Mouse (Mus musculus): ENCODE data around the gene Dnmt3b.

Gene Dnmt3b

GRCm38 (mm10) chr2:153649298-153650013 lies at the start of gene Dnmt3b:
Gene Dnmt3b, plus strand, starts transcription at chr2:153649450.
- peak; percentile 49 to 57 for DNase-seq (ENCODE audit: low spot score in 2 of 2)

GRCm38 (mm10) chr2:153600021-153600666 lies 49.1 kb upstream of the Dnmt3b start:
- DNase-seq (ENCODE audit: low spot score in 2 of 2), result peak; percentile 43 to 49

DNA sequence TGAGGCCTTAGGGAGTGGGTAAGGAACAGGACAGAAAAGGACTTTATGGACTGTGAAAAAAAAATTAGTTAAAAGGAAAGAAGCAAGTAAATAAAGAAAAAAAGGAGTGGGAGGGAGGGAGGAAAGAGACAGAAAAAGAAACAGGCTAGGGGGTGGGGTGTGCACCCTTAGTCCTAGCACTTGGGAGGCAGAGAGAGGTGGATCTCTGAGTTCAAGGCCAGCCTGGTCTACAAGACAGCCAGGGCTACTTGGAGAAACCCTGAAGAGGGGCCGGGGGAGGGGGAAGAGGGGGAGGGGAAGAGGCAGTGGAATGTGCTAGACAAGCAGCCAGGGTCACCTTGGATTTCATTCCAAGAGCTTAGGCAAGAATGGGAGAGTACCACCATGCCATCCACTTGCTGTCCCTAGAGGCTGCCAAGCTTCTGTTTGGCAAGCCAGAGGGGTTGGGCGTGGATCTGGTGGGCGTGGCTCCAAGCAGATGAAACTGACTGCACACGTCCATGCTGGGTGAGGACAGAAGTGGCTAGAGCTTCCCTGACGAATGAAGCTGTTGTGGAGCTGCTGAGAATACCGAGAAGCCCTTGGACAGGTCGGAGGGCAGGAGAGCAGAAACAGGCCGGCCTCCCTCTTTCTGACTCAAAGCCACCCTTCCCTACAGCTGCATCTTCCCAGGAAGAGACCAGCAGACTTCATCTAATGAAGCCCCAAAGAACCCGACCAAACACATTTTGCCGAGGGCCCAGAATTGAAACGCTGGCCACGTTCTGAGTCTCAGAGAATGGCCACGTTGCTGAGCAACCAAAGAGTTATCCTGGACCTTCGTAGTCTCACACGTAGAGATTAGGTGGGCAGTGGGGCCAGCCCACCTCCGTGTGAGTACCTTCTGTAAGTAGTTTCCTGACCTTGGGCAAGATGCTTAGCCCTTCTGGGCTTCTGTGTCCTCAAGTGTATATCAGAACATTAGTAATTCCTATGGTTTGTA lies 48.3 kb upstream of the Dnmt3b start:
- DNase-seq (ENCODE audit: low spot score in 2 of 2), result peak; percentile 49 to 50

GRCm38 (mm10) chr2:153603724-153604123 lies 45.5 kb upstream of the Dnmt3b start:
- no peak for DNase-seq (ENCODE audit: low spot score in 2 of 2)

DNA sequence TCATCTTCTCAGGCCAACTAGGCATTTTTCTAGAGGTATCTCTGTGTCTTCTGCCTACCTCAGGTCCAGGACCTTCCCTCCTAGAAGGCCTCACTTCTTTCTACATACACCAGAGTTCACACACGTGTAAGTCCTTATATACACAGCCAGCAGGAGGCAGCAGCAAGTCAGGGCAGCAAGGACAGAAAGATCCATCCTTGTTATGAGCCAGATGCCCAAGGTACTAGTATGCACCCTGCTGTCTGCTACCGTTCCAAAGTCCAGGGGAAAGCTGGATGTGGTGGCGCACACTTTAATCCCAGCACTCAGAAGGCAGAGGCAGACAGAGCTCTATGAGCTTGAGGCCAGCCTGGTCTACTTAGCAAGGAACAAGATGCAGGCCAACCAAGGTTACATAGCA lies 42.8 kb upstream of the Dnmt3b start:
- DNase-seq (ENCODE audit: low spot score in 2 of 2), result no peak

DNA sequence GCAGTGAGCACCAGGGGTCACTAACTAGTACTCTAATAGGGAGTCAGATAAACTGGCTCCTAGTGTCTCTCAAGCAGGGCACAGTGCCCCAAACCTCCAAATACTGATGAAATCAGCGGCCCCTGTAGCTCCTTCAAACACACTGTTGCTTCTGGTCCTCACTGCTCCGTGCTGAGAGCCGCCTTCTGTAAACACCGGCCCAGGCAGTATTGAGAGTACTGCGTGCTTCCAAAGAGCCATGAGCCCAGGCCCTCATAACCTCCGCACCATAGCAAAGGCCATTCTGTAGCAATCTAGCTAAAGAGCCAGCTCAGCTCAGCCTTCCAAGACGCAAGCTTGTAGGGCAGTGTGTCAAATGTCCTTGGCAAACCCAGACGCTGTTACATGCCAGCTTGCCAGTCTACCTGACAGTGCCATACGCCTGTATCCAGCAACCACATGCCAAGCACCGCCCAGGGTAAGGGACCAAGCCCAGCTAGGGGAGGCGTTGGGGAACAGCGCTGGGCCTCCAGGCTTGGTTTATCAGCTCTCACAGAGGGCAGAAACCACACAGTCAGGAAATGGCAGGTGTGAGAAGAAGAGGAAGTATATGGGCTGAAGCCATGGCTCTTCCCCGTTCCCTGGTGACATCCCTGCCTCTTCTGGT lies 41.3 kb upstream of the Dnmt3b start:
- peak; percentile 44 to 46 for DNase-seq (ENCODE audit: low spot score in 2 of 2)

GRCm38 (mm10) chr2:153609058-153609457 lies 40.2 kb upstream of the Dnmt3b start:
- no peak for DNase-seq (ENCODE audit: low spot score in 2 of 2)

DNA sequence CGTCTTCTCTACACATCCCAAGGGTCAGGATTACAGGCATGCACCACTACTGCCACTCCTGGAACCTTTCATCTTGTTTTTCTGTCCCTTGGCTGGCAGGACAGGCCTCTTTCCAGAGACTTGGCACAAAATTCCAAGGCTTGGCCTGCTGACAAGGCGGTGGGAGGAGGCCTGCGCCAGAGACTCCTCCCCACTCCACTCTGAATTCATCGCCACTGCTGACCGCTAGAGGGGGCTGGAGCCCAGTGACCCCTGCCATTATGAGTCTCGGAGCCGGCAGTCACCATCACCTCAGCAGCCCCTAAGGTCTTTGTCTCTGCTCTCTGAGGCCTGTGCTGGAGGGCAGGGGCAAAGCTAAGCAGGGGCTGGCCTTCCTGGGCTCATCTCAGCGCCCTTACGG lies 39.7 kb upstream of the Dnmt3b start:
- DNase-seq (ENCODE audit: low spot score in 2 of 2), result peak; percentile 69 to 83

DNA sequence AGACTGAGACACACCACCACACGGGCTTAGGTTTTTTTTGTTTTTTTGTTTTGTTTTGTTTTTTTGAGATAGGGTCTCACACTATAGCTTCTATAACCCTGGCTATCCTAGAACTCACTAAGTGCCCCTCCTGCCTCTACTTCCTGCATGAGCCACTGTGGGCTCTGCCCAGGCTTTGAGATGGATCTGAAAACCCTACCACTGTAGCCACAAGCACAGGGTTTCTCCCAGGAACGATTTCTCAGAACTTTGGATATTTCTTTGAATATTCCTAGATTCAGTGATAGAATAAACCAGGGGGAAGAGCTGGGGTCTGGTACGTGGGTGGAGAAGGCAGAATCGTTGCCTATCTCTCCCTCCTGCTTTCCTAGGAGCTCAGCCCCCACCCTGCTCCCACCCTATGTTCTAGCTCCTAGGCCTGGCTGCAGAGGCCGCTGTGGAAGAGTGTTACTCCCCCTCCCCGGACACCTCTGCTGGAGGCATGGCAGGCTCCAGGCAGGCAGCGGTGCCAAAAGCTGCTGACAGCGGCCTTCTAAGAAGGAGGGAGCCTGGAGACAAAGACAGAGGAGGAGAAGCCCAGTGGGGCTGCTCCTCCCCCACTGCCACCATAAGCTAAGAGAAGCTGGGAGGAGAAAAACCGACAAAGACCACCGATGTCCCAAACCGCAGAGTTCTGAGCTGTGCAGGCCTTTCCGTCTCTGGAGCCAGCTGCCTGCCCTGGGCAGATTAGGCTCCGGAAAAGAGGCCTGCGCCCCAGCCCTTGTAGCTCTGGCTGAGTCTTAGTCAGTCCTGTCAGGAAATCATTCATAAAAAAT lies 38.6 kb upstream of the Dnmt3b start:
- DNase-seq (ENCODE audit: low spot score in 2 of 2), result no peak

- no peak for DNase-seq (ENCODE audit: low spot score in 2 of 2)
Measured at GRCm38 (mm10) chr2:153611241-153611630, 38.0 kb upstream of the Dnmt3b start.

DNA sequence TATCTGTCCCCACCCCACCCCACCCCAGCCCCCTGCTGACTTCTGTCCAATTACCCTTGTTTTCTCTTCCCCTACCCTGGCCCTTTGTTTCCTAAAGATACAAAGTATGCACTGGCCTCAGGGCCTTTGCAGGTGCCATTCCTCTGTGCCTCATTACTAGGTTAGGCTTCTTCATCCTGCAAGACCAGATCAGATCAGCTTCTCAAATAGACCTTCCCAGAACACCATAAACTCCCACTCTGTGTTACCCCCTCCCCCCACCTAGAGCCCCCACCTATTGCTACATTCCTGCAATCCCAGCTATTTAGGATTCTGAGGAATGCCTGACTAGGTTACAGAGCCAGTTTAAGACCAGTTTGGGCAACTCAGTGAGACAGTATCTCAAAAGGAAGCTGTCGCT lies 37.5 kb upstream of the Dnmt3b start:
- no peak for DNase-seq (ENCODE audit: low spot score in 2 of 2)

DNA sequence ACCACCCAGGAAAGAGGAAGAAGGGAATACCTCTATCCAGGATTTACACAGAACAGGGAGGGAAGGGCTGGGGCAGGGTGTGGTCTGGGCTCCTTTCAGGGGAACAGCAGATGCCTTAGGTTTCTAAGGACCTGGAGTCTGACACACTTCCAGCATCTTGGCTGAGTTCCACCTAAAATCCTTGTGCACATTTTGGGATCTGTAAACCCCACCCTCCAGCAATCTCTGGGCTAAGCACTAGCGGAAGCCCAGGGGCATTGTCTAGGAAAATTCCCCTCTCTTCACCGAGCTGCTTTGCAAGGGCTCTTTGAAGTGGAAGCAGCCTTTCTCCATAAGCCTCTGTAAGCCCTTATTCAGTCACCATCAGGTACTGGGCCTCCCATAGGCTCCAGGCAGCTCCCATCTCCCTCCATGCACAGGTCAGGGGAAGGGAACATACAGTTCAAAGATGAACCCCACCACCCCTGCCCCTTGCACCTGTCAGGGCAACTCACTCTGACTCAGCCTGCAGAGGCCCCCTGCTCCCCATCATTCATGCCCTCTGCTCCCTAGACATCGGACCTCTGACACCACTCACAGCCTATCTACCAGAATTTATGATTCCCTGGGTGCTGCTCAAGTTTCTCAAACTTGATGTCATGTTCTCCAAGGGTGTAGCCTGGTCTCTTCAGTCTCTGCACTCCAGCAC lies 36.5 kb upstream of the Dnmt3b start:
- DNase-seq (ENCODE audit: low spot score in 2 of 2), result peak; percentile 17 to 32

GRCm38 (mm10) chr2:153616893-153617292 lies 32.4 kb upstream of the Dnmt3b start:
- DNase-seq (ENCODE audit: low spot score in 2 of 2), result no peak

- no peak for DNase-seq (ENCODE audit: low spot score in 2 of 2)
Measured at GRCm38 (mm10) chr2:153618439-153618838, 30.8 kb upstream of the Dnmt3b start.

- DNase-seq (ENCODE audit: low spot score in 2 of 2), result no peak
Measured at GRCm38 (mm10) chr2:153618889-153619288, 30.4 kb upstream of the Dnmt3b start.

- no peak for DNase-seq (ENCODE audit: low spot score in 2 of 2)
Measured at GRCm38 (mm10) chr2:153622449-153622848, 26.8 kb upstream of the Dnmt3b start.

DNA sequence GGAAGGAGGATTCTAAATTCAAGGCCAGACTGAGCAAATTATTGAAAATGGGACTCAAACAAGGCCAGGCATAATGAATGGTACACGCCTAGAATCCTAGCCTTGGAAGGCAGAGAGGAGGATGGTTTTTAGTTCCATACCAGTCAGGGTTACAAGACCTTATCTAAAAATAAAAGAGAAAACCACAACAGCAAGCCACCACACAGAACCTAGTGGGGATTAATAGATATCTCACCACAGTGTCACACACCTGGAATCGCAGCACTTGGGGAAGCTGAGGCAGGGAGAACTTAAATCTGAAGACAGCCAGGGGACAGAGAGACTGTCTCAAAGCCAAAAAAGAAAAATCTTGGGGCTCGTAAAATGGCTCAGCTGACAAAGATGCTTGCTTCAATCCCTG lies 18.3 kb upstream of the Dnmt3b start:
- no peak for DNase-seq (ENCODE audit: low spot score in 2 of 2)

GRCm38 (mm10) chr2:153631976-153632870 lies 17.0 kb upstream of the Dnmt3b start, which contains the start of gene Commd7:
Gene Commd7, minus strand, starts transcription at chr2:153632781.
- DNase-seq (ENCODE audit: low spot score in 2 of 2), result peak; percentile 75 to 85

DNA sequence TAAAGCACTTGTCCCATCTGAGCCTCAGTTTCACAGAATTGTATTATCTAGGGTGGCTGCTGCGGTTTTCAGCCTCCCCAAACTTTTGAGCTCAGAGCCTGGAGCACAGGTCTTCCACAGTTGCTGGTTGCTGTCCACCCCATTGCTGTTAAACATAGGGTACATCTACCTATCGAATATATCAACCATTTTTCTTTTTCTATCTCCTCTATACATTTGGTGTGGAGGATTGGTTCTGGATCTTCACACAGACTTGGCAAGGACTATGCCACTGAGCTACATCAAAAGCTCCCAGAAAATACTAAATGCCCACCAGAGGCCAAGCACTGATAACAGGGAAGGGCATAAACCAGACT lies 16.4 kb upstream of the Dnmt3b start:
- DNase-seq (ENCODE audit: low spot score in 2 of 2), result no peak

Data from heart, adult 9 months (tissue).